Mouse (Mus musculus) forebrain, postnatal 0 days (tissue): ENCODE measurements at regions not wholly inside any gene's neighbourhood (a gene's known extent, or its start where the extent isn't known, plus 50 kb on each side); places are given as distances from the start of the nearest gene placed in this dataset.

ENCODE experiments used
- ATAC-seq: fragments of 200-750 bp; cut with Nextera tagmentation; 2 replicates; pipeline ENCODE4 v1.8.0; 2017; ENCODE audit warnings: mild to moderate bottlenecking, moderate library complexity
- DNase-seq: peaks from one replicate; pipeline ENCODE4 v3.0.0-alpha.2; 2015
- H3K27ac ChIP-seq: fragments of 300-500 bp; sonication (generic); 2 replicates; pipeline ENCODE4 v1.5.1; 2014; ENCODE audit warnings: low read depth, mild to moderate bottlenecking, antibody characterized with exemption, low read length, moderate library complexity, mixed read lengths
- H3K27me3 ChIP-seq: fragments of 300-500 bp; sonication (generic); 2 replicates; pipeline ENCODE4 v1.6.1; 2014; ENCODE audit warnings: mild to moderate bottlenecking, low read length, mixed read lengths; ENCODE audit not compliant: insufficient read depth
- H3K36me3 ChIP-seq: fragments of 300-500 bp; sonication (generic); 2 replicates; pipeline ENCODE4 v1.6.1; 2014; ENCODE audit warnings: mild to moderate bottlenecking, moderate library complexity; ENCODE audit not compliant: insufficient read depth
- H3K4me1 ChIP-seq: fragments of 300-500 bp; sonication (generic); 2 replicates; pipeline ENCODE4 v1.6.1; 2014; ENCODE audit warnings: antibody characterized with exemption; ENCODE audit not compliant: insufficient read depth
- H3K4me2 ChIP-seq: fragments of 300-500 bp; sonication (generic); 2 replicates; pipeline ENCODE4 v1.6.1; 2014; ENCODE audit warnings: low read depth, mild to moderate bottlenecking, moderate library complexity
- H3K4me3 ChIP-seq: fragments of 300-500 bp; sonication (generic); 2 replicates; pipeline ENCODE4 v1.5.1; 2014; ENCODE audit warnings: low read depth, low read length, mixed read lengths
- H3K9ac ChIP-seq: fragments of 300-500 bp; sonication (generic); 2 replicates; pipeline ENCODE4 v1.6.1; 2014; ENCODE audit warnings: mild to moderate bottlenecking
- H3K9me3 ChIP-seq: fragments of 300-500 bp; sonication (generic); 2 replicates; pipeline ENCODE4 v1.6.1; 2016; ENCODE audit warnings: low read length
- CTCF ChIP-seq: sonication (generic); IDR thresholded peaks from 2 replicates; pipeline ENCODE4 v1.5.1; 2016; ENCODE audit warnings: antibody characterized with exemption, control low read depth, low read depth
- WGBS: fragments of 180-500 bp; shearing (Covaris S2); extraction: QIAGEN DNeasy Blood & Tissue Kit; methylation state at CpG from one replicate; pipeline ENCODE4 v1.1.7; 2014; 5-methylcytosine and 5-hydroxymethylcytosine counted together

DNA sequence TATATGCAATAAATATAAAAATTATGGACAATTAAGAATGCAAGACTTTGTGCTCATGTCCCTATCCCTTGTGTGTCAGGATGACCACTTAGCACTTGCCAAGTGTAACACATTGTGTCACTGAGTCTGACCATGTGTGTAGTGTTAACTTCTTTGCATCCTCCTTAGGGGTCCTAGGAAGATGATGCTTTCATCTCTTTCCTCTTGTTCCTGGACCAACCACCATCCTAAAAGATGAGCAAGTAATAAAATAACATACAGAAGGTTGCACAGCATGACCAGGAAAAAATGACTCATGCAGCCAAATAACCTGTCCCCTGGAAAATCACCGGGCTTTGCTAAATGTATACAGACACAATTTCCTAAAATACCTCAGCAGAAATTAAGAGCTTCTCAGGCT is 121.1 kb upstream of the Kcnip4 start:
- Histone ChIP-seq H3K4me2 (no peak overlapping the region), H3K4me1 (no peaks in the 10 kb centered on the region), H3K4me3 (no peak overlapping the region), H3K36me3 (no peaks in the 10 kb centered on the region), H3K9ac (no peak overlapping the region), H3K27ac (no peak overlapping the region), H3K27me3 (no peaks in the 10 kb centered on the region), H3K9me3 (no peaks in the 10 kb centered on the region)
- 78% methylated on average over 1 of the region's 1 CpGs for WGBS
- no peak for DNase-seq
- no peak for ATAC-seq
- TF ChIP-seq CTCF, result no peak

DNA sequence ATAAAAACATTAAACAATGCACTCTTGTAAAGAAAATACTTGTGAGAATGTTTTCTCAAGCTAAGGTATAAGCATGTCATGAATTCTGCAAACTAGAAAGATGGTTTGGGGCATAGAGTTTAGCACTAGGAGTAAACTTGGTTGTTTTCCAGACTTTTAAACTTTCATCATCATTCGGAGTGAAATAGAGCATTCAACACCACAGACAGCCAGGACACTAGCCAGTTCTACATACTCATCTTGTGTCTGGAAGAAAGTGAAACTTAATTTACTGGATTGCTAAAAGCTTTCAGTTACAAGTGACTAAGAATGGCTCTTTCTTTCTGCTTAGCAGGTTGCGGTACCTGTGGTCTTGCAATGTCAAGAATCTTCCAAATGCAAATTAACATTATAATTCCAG is 119.9 kb upstream of the Kcnip4 start:
- Histone ChIP-seq H3K4me1 (no peaks in the 10 kb centered on the region), H3K4me3 (no peak overlapping the region), H3K4me2 (no peak overlapping the region), H3K9ac (no peak overlapping the region), H3K27ac (no peak overlapping the region), H3K9me3 (no peaks in the 10 kb centered on the region), H3K27me3 (no peaks in the 10 kb centered on the region), H3K36me3 (no peaks in the 10 kb centered on the region)
- 87% methylated on average over 2 of the region's 2 CpGs for WGBS
- TF ChIP-seq CTCF, result no peak
- ATAC-seq, result no peak
- DNase-seq, result no peak

DNA sequence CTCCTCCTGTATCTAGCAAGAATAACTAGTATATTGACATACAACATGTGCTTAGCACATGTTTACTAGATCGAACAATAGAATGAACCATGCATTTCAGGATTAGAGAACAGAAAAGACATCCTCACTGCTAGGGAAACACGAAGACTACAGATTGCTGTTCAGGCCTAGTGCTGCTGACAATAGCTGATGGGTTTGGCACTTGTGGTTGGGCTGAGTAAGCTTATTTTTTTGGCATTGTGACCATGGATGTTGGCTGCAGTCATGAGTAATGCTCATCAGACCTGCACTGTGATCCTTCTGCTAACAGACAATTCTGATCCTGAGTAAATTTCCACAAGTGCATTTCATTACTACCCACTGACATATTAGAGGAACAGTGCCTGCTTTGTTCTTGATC is 117.7 kb upstream of the Kcnip4 start:
- H3K4me1 ChIP-seq, result no peaks in the 10 kb centered on the region
- WGBS, result 59% methylated on average over 2 of the region's 2 CpGs
- H3K9me3 ChIP-seq, result no peaks in the 10 kb centered on the region
- no peak overlapping the region for H3K4me2 ChIP-seq
- H3K9ac ChIP-seq, result no peak overlapping the region
- ATAC-seq (peak; percentile 40; the same call in 1 of the 2 replicates), DNase-seq (peak; percentile 50)
- TF ChIP-seq CTCF, result no peak
- H3K27ac ChIP-seq, result no peak overlapping the region
- H3K4me3 ChIP-seq, result no peak overlapping the region
- H3K36me3 ChIP-seq, result no peaks in the 10 kb centered on the region
- H3K27me3 ChIP-seq, result no peaks in the 10 kb centered on the region

DNA sequence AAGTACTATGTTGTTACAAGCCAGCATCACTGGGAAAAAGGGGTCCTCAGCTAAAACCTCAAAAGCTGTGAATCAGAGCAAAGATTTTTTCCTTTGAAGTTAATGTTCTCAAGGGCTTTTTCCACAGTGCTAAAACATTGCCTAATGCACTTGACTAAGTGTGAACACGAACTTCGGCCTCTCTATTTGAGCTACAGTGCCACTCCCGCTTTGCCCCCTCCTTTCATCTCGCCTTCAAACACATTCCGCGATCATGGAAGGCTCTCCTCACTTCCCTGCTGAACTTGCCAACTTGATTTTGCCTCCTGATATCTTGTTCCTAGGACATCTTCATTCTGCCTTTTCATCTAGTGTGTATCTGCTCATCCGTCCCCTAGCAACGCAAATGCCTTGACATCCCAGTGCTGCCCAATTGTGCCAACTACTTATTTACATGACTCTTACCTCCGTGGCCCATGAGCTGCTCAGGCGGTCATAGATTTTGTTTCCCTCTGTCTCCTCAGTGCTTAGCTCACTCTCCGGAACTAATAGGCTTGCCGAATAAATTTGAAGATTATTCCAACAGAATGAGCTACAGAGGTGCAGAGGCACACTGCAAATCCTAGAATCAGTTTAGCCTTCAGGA is 116.6 kb upstream of the Kcnip4 start:
- H3K36me3 ChIP-seq, result no peaks in the 10 kb centered on the region
- no peaks in the 10 kb centered on the region for H3K9me3 ChIP-seq
- DNase-seq (no peak), ATAC-seq (no peak)
- no peak overlapping the region for H3K27ac ChIP-seq
- no peak overlapping the region for H3K9ac ChIP-seq
- TF ChIP-seq CTCF, result no peak
- no peaks in the 10 kb centered on the region for H3K4me1 ChIP-seq
- no peak overlapping the region for H3K4me2 ChIP-seq
- no peak overlapping the region for H3K4me3 ChIP-seq
- WGBS, result 67% methylated on average over 12 of the region's 12 CpGs
- H3K27me3 ChIP-seq, result no peaks in the 10 kb centered on the region

DNA sequence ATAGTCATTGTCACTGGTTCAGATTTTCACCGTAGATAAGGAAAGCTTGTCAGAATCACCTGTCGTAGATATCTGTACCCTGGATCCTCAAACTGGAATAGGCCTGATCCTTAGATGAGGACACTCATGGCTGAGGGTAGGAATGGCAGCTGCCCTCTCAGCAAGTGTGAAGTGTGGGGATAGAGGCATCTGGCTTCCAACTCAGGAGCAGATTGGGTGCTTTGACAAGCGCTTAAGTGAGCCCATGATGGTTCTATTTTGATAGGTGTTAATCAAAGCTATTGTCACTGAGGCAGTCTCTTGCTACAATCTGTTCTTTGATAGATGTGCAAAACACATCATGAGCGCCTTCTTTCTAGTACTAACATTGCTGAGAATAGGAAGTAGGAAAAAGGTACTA is 114.9 kb upstream of the Kcnip4 start:
- ATAC-seq (peak; percentile 94), DNase-seq (peak; percentile 71)
- no peaks in the 10 kb centered on the region for H3K9me3 ChIP-seq
- no peaks in the 10 kb centered on the region for H3K4me1 ChIP-seq
- H3K36me3 ChIP-seq, result no peaks in the 10 kb centered on the region
- 64% methylated on average over 4 of the region's 4 CpGs for WGBS
- no peaks in the 10 kb centered on the region for H3K27me3 ChIP-seq
- no peak overlapping the region for H3K27ac ChIP-seq
- H3K4me2 ChIP-seq, result no peak overlapping the region
- H3K9ac ChIP-seq, result no peak overlapping the region
- no peak for TF ChIP-seq CTCF
- no peak overlapping the region for H3K4me3 ChIP-seq

DNA sequence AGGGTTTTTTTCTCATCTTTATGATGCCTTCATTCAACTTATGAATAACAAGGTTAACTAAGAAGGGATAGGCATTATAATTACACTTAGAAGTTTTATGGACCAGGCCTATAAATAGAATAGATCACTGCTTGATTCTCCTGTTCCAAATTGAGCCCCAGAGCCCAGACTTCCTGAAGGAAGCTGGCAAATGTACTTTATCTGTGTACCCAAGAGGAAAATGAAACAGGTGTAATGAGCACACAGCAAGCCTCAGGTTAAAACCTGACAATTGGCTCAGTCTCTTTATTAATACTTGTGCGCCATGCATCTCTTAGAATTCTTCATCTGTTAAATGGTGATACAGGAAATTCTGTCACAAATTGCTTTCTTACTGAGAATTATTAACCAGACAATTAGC is 95.4 kb upstream of the Kcnip4 start:
- H3K4me1 ChIP-seq, result no peaks in the 10 kb centered on the region
- 88% methylated on average over 1 of the region's 1 CpGs for WGBS
- no peak for ATAC-seq
- DNase-seq, result no peak
- no peak for TF ChIP-seq CTCF
- no peak overlapping the region for H3K9ac ChIP-seq
- no peak overlapping the region for H3K4me2 ChIP-seq
- H3K27me3 ChIP-seq, result no peaks in the 10 kb centered on the region
- H3K9me3 ChIP-seq, result no peaks in the 10 kb centered on the region
- no peaks in the 10 kb centered on the region for H3K36me3 ChIP-seq
- no peak overlapping the region for H3K27ac ChIP-seq
- H3K4me3 ChIP-seq, result no peak overlapping the region

DNA sequence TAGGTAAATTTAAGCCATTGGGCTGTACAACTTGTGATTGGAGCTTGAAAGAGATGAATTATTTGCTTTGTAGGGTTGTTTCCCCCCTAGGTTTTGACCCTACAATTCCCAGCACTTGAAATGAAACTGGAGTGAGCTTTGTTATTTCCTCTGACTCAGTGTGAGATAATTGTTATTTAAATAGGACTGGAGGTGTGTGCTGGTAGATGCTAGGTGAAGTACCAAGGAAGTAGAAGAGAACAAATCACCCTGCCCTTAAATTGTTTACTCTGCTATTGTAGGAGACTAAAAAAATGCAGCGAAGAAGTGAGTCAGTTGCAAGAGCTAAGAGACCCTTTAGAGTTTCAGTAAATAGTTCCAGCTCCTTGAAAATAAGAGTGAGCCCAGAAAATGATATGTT is 82.1 kb upstream of the Kcnip4 start:
- H3K27me3 ChIP-seq, result no peaks in the 10 kb centered on the region
- H3K4me2 ChIP-seq, result no peak overlapping the region
- no peak overlapping the region for H3K27ac ChIP-seq
- no peak for TF ChIP-seq CTCF
- H3K4me1 ChIP-seq, result no peaks in the 10 kb centered on the region
- no peaks in the 10 kb centered on the region for H3K36me3 ChIP-seq
- WGBS, result 28% methylated on average over 1 of the region's 1 CpGs
- no peak overlapping the region for H3K4me3 ChIP-seq
- no peaks in the 10 kb centered on the region for H3K9me3 ChIP-seq
- no peak overlapping the region for H3K9ac ChIP-seq
- ATAC-seq (no peak), DNase-seq (no peak)

DNA sequence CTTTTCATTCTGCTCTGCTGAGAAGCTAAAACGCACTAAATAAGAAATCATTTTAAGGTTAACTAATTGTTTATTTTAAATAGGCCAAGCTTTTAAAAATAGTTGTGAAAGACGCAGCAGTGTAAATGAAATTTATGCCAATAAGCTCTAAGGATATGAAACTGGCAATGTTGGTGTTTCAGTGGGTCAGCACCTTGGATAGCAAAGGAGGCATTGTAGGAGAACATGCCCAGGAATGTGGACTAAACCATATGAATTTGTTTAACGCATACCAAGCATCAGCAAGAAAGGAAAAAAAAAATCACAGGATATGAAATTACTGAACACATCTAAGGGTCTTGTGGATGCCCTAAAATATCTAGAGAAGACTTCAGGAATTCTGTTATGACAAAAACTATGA is 56.1 kb upstream of the Kcnip4 start:
- Histone ChIP-seq H3K27me3 (no peaks in the 10 kb centered on the region), H3K4me2 (no peak overlapping the region), H3K36me3 (no peaks in the 10 kb centered on the region), H3K9ac (no peak overlapping the region), H3K4me3 (no peak overlapping the region), H3K4me1 (no peaks in the 10 kb centered on the region), H3K27ac (no peak overlapping the region), H3K9me3 (no peaks in the 10 kb centered on the region)
- TF ChIP-seq CTCF, result no peak
- 85% methylated on average over 3 of the region's 3 CpGs for WGBS
- ATAC-seq, result no peak
- no peak for DNase-seq
